Mouse (Mus musculus) regulatory T cell (primary cell): ENCODE measurements around the gene Cdk2.

Source experiments
- in situ Hi-C: fragments of 300-600 bp; cut with MboI, MseI; formaldehyde crosslinking; loops from one replicate; pipeline ENCODE4 v1.15.1; 2025; ENCODE audit warnings: high pct_unique_total_duplicates

The Cdk2 gene

GRCm38 (mm10) chr10:128656731-128657130, 48.1 kb downstream of the Cdk2 start:
- in situ Hi-C loops = no loop called here

GRCm38 (mm10) chr10:128655254-128655653, 49.6 kb downstream of the Cdk2 start:
- in situ Hi-C loops = no loop called here

- in situ Hi-C loops = no loop called here
Measured at GRCm38 (mm10) chr10:128653866-128654265, 51.0 kb downstream of the Cdk2 start.
